Mouse (Mus musculus) heart, embryonic 13.5 days (tissue): Measurements from ENCODE around the gene Fam83f. TPM values are rescaled to one million over a fixed set of nuclear protein-coding genes. Genes with fewer than 3 reads are reported as not detected.

ENCODE experiments used
- ATAC-seq: fragments of 200-750 bp; cut with Nextera tagmentation; 2 replicates; pipeline ENCODE4 v1.8.0; 2017; ENCODE audit warnings: moderate TSS enrichment; ENCODE audit not compliant: insufficient number of reproducible peaks, low FRiP score, low TSS enrichment; ENCODE audit errors: extremely low read depth
- H3K27ac ChIP-seq: fragments of 300-500 bp; sonication (generic); replicated peaks from 2 replicates; pipeline ENCODE4 v1.5.1; 2015; ENCODE audit warnings: moderate library complexity, mild to moderate bottlenecking, inconsistent platforms
- H3K27me3 ChIP-seq: fragments of 300-500 bp; sonication (generic); replicated peaks from 2 replicates; pipeline ENCODE4 v1.6.1; 2015; ENCODE audit warnings: mild to moderate bottlenecking, inconsistent platforms
- H3K36me3 ChIP-seq: fragments of 300-500 bp; sonication (generic); 2 replicates; pipeline ENCODE4 v1.6.1; 2015; ENCODE audit warnings: mild to moderate bottlenecking, inconsistent platforms
- H3K4me1 ChIP-seq: fragments of 300-500 bp; sonication (generic); 2 replicates; pipeline ENCODE4 v1.6.1; 2015; ENCODE audit warnings: inconsistent platforms
- H3K4me2 ChIP-seq: fragments of 300-500 bp; sonication (generic); 2 replicates; pipeline ENCODE4 v1.6.1; 2015; ENCODE audit warnings: inconsistent platforms, mild to moderate bottlenecking, moderate library complexity
- H3K4me3 ChIP-seq: fragments of 300-500 bp; sonication (generic); 2 replicates; pipeline ENCODE4 v1.5.1; 2015; ENCODE audit warnings: moderate library complexity, mild to moderate bottlenecking, inconsistent platforms
- H3K9ac ChIP-seq: fragments of 300-500 bp; sonication (generic); 2 replicates; pipeline ENCODE4 v1.6.1; 2015; ENCODE audit warnings: inconsistent platforms, mild to moderate bottlenecking, moderate library complexity
- H3K9me3 ChIP-seq: fragments of 300-500 bp; sonication (generic); 2 replicates; pipeline ENCODE4 v1.6.1; 2016; ENCODE audit warnings: inconsistent platforms
- WGBS: fragments of 180-500 bp; shearing (Covaris S2); methylation state at CpG from one replicate; pipeline ENCODE4 v1.1.7; 2015; ENCODE audit warnings: mixed read lengths; 5-methylcytosine and 5-hydroxymethylcytosine counted together
- polyA plus RNA-seq: library from polyadenylated mRNA; unstranded; fragments of >200 nt; fragmentation: Nextera tagmentation; extraction: Ambion mirVana; gene quantifications from 2 replicates; pipeline ENCODE4 v1.2.1, GENCODE M21; 2015

The Fam83f gene
- polyA plus RNA-seq, 1 experiment from 2014 or later: 0.13 TPM

GRCm38 (mm10) chr15:80639874-80640273 lies 31.8 kb upstream of the Fam83f start:
- no peak for ATAC-seq
- Histone ChIP-seq H3K9me3 (no peaks in the 10 kb centered on the region), H3K4me3 (no peak overlapping the region), H3K9ac (no peak overlapping the region), H3K27me3 (peaks cover 17% of the 10 kb centered on the region), H3K36me3 (no peaks in the 10 kb centered on the region), H3K4me2 (no peak overlapping the region), H3K27ac (no peak overlapping the region), H3K4me1 (peaks cover 21% of the 10 kb centered on the region)
- WGBS: 74% methylated on average over 3 of the region's 3 CpGs

GRCm38 (mm10) chr15:80641702-80642435 lies 29.8 kb upstream of the Fam83f start:
- Histone ChIP-seq H3K9ac (no peak overlapping the region), H3K4me2 (no peak overlapping the region), H3K9me3 (no peaks in the 10 kb centered on the region), H3K4me1 (peaks cover 27% of the 10 kb centered on the region), H3K4me3 (no peak overlapping the region), H3K27ac (no peak overlapping the region), H3K36me3 (no peaks in the 10 kb centered on the region), H3K27me3 (peaks cover 7% of the 10 kb centered on the region)
- 74% methylated on average over 2 of the region's 2 CpGs for WGBS
- no peak for ATAC-seq

GRCm38 (mm10) chr15:80645006-80645797 lies 26.4 kb upstream of the Fam83f start:
- Histone ChIP-seq H3K9me3 (no peaks in the 10 kb centered on the region), H3K27me3 (peaks cover 20% of the 10 kb centered on the region), H3K36me3 (no peaks in the 10 kb centered on the region), H3K4me2 (no peak overlapping the region), H3K9ac (no peak overlapping the region), H3K4me1 (peaks cover 11% of the 10 kb centered on the region), H3K27ac (no peak overlapping the region), H3K4me3 (no peak overlapping the region)
- WGBS: 73% methylated on average over 17 of the region's 17 CpGs
- ATAC-seq: no peak

- H3K9ac ChIP-seq: no peak overlapping the region
- no peak for ATAC-seq
- no peak overlapping the region for H3K4me2 ChIP-seq
- H3K36me3 ChIP-seq: no peaks in the 10 kb centered on the region
- peaks cover 34% of the 10 kb centered on the region for H3K27me3 ChIP-seq
- H3K27ac ChIP-seq: no peak overlapping the region
- H3K4me1 ChIP-seq: peaks cover 14% of the 10 kb centered on the region
- H3K9me3 ChIP-seq: no peaks in the 10 kb centered on the region
- WGBS: 64% methylated on average over 15 of the region's 15 CpGs
- H3K4me3 ChIP-seq: no peak overlapping the region
These were observed 22.6 kb upstream of the Fam83f start for GRCm38 (mm10) chr15:80648977-80649606.

GRCm38 (mm10) chr15:80650412-80650811 lies 21.2 kb upstream of the Fam83f start:
- Histone ChIP-seq H3K9me3 (no peaks in the 10 kb centered on the region), H3K36me3 (no peaks in the 10 kb centered on the region), H3K27ac (no peak overlapping the region), H3K4me3 (no peak overlapping the region), H3K4me2 (no peak overlapping the region), H3K27me3 (peaks cover 41% of the 10 kb centered on the region), H3K4me1 (peaks cover 11% of the 10 kb centered on the region), H3K9ac (no peak overlapping the region)
- no peak for ATAC-seq
- WGBS: 76% methylated on average over 2 of the region's 2 CpGs

- H3K4me1 ChIP-seq: peaks cover 7% of the 10 kb centered on the region
- 54% methylated on average over 8 of the region's 8 CpGs for WGBS
- no peak overlapping the region for H3K4me3 ChIP-seq
- no peak overlapping the region for H3K27ac ChIP-seq
- no peaks in the 10 kb centered on the region for H3K36me3 ChIP-seq
- peaks cover 38% of the 10 kb centered on the region for H3K27me3 ChIP-seq
- no peak overlapping the region for H3K4me2 ChIP-seq
- ATAC-seq: no peak
- no peak overlapping the region for H3K9ac ChIP-seq
- no peaks in the 10 kb centered on the region for H3K9me3 ChIP-seq
These were observed 17.8 kb upstream of the Fam83f start for GRCm38 (mm10) chr15:80653865-80654264.

GRCm38 (mm10) chr15:80658815-80659471 lies 12.7 kb upstream of the Fam83f start:
- Histone ChIP-seq H3K9me3 (no peaks in the 10 kb centered on the region), H3K4me3 (no peak overlapping the region), H3K27ac (no peak overlapping the region), H3K9ac (no peak overlapping the region), H3K4me1 (peaks cover 9% of the 10 kb centered on the region), H3K36me3 (no peaks in the 10 kb centered on the region), H3K27me3 (peaks cover 31% of the 10 kb centered on the region; the same call in 1 of the 2 replicates), H3K4me2 (no peak overlapping the region)
- ATAC-seq: no peak
- 70% methylated on average over 6 of the region's 6 CpGs for WGBS

- Histone ChIP-seq H3K4me1 (peaks cover 13% of the 10 kb centered on the region), H3K9me3 (no peaks in the 10 kb centered on the region), H3K36me3 (no peaks in the 10 kb centered on the region), H3K9ac (no peak overlapping the region), H3K27me3 (peaks cover 23% of the 10 kb centered on the region; the same call in 1 of the 2 replicates), H3K4me2 (no peak overlapping the region), H3K4me3 (no peak overlapping the region), H3K27ac (no peak overlapping the region)
- no peak for ATAC-seq
- WGBS: 54% methylated on average over 4 of the region's 4 CpGs
These were observed 10.7 kb upstream of the Fam83f start for GRCm38 (mm10) chr15:80660963-80661362.

- Histone ChIP-seq H3K4me2 (no peak overlapping the region), H3K4me1 (peaks cover 11% of the 10 kb centered on the region), H3K36me3 (no peaks in the 10 kb centered on the region), H3K27ac (no peak overlapping the region), H3K9ac (no peak overlapping the region), H3K9me3 (peaks cover 9% of the 10 kb centered on the region; the same call in 1 of the 2 replicates), H3K4me3 (no peak overlapping the region), H3K27me3 (peaks cover 18% of the 10 kb centered on the region; the same call in 1 of the 2 replicates)
- ATAC-seq: no peak
- WGBS: 42% methylated on average over 4 of the region's 4 CpGs
These were observed 7.2 kb upstream of the Fam83f start for GRCm38 (mm10) chr15:80664444-80664843.

GRCm38 (mm10) chr15:80672810-80673209 lies 1.2 kb downstream of the Fam83f start:
- WGBS: 25% methylated on average over 2 of the region's 2 CpGs
- H3K4me3 ChIP-seq: no peak overlapping the region
- no peaks in the 10 kb centered on the region for H3K9me3 ChIP-seq
- no peaks in the 10 kb centered on the region for H3K36me3 ChIP-seq
- H3K27ac ChIP-seq: no peak overlapping the region
- no peak overlapping the region for H3K4me2 ChIP-seq
- H3K9ac ChIP-seq: no peak overlapping the region
- H3K4me1 ChIP-seq: peaks cover 18% of the 10 kb centered on the region
- peaks cover 68% of the 10 kb centered on the region for H3K27me3 ChIP-seq
- ATAC-seq: no peak
